Mouse (Mus musculus) neutrophil, adult 59 days (primary cell): ENCODE results near the gene Smg8. TPM values are rescaled to one million over a fixed set of nuclear protein-coding genes. Genes with fewer than 3 reads are reported as not detected.

Experiments used
- total RNA-seq, 2 experiments: library from RNA; stranded (reverse); gene quantifications; 1 replicate in 1 of 2; 2 replicates in 1 of 2; pipeline ENCODE4 v1.2.4; 2023

Gene Smg8
- 10 to 100 TPM; 15.2 to 15.7 TPM for total RNA-seq

DNA sequence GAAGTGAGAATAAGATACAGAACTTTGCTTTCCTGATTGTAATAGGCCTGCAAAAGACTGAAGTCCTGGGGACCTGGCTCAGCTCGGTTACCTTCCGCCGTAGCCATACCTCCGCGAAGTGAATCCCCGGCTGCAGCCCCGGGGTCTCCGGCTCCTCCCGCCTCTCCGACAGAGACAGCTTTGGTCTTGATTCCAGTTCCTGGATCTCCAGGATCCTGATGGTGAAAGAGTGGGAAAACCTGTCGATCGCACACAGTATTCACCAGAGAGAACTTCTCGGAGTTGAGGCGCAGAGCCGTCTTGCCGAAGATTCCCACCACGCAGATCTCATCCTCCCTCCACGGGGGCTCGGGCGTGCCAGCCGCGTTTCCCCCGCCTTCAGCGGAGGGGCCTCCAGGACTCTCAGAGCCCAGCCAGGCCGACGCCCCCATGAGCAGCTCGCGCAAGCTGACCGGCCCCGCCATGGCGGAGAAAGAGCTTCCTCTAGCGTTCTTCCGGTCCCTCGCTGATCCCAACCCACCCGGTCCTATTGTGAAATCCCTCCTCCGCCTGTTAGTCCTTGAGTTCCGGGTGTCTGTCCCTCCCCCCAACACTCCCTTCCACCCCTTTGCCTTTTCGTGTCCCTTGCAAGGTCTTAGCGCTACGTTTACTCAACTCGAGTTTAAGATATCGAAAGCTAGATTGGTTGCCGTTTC is at the start of gene Smg8:
Gene Smg8, minus strand, starts transcription at position 485 of the 695 bp plus-strand sequence.

DNA sequence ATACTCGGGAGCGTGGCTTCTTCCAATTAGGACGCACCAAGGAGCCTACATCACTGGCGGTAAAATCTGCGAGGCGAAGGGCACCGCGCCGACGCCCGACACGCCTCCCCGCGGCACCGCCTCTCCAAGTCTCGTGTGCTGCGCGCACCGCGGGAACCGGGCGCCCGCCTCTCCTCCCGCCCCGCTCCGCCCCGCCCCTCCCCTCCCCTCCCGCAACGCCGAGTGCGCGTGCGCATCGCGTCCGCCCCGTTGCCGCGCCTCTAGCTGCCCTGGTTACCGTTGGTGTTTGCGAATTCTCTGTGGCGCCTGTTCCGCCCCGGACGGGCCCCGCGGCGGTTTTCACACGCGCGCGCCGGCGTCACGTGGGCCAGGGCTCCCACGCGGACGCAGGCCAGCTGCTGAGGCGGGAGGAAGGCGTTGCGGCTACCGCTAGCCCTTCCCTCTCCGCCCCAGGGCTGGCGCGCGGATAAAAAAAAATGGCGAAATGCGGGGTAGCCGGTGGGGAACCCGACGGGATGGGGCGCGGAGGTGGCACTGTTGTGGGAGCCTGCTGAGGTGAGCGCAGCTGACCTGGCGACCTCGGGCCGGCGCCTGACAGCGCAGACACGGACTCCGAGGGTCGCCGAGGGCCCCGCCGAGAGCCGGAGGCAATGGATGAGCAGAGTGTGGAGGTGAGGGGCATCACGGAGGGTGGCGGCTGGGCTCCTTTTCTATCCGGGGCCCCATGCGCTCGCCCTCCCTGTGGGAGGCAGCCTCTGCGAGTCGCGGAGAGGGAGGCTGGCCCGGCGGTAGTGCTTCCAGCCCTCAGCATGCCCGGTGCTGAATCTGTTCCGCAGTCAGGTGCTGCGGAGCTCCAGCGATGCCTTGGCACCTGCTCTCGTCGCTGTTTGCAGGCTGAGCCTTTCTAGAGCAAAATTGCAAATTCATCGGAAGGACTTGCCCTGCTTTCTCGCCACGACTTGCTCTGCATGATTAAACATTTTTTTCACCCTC is 40.5 kb upstream of the Smg8 start, which contains the start of gene Trim37:
Gene Trim37, plus strand, starts transcription at position 254 of the 993 bp plus-strand sequence.

DNA sequence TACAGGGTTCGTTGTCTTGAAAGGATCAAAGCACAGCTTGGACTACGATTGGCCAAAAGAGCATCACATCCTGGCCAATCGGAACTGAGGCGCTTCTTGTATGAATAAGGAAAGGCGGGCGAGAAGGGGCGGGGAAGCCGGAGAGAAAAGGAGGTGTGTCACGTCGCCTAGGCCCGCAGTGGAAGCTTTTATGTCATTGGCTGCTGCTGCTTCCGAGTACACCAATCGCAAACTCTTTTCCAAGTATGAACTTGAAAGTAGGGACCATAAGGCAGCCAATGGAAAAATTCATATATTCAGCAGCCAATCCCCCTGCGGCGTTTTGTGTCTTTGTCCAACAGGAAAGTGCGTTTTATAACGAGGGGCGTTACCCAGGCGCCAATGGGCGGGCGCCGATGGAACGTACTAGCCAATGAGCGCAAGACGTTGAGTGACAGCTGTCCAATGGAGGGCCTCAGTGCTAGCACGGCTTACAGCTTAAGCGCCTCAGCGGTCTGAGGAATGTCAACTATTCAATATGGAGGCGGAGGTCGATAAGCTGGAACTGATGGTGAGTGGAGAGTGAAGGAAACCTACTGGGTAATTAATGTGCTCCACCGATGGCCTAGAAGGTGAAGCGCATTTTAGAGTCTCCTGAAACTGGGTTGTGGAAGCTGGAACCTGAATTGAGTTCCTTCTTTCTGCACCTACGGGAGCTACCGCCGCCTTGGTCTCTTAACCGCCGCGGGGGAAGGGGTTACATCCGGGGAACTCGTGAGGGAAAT is 22.4 kb upstream of the Smg8 start, which contains the start of gene Ska2:
Gene Ska2, plus strand, starts transcription at position 480 of the 764 bp plus-strand sequence.

DNA sequence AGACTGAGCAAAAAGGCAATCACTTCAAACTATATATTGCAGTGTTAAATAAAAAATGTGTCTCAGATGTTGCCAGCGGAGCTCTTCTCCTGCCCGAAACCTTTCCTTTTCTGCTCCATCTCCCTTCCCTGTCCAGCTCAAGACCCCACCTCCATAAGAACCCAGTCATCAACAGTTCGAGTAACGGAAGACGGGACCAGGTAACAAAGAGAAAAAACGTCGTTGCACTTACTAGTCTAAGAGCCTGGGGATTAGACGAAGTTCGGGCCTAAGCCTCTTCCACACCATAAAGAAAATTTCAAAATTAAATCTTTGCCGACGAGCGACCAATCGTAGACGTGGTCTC is 21.8 kb upstream of the Smg8 start, which contains the start of gene Prr11:
Gene Prr11, minus strand, starts transcription at position 300 of the 346 bp plus-strand sequence.

DNA sequence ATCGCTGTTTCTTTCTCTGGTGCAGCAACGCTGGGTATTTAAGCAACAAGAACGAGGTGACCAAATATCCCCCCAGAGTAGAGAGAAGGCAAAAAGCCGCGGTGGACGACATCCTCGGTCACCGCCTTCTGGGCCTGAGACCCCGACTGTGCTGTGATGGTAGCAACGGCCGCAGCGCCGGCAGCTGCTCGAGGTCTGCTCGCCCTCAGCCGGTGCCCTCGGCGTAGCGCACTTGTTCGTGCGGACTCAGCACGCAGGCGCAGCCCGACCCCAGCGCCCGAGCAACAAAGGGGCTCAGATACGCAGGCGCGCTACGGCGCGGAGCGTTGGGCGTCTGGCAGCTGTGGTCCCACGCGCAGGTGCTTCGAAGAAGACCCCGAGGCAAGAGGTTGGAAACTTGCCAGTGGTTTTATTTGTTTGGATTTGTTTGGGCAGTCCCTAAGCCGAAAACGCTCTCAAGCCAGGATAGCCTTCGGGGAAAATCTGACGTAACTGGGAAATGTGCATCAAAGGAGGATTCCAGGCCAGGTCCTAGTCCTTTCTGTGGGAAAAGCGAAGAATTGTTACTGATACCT is 12.6 kb downstream of the Smg8 start, which contains the start of gene Gdpd1:
Gene Gdpd1, minus strand, starts transcription at position 197 of the 575 bp plus-strand sequence.

Other genes with a start within 250 kb of the Smg8 start
- gene Ypel2, start 93.1 kb downstream of the Smg8 start, total RNA-seq = 1 to 10 TPM; 5.6 to 7.5 TPM
- under 1 TPM in 1 of 2 experiments, not detected in 1; 0.62 TPM for gene Gdpd1, start 12.7 kb downstream of the Smg8 start, total RNA-seq
- gene Prr11, start 21.9 kb upstream of the Smg8 start, total RNA-seq = 10 to 100 TPM; 17.8 to 20.6 TPM
- 10 to 100 TPM; 12.3 to 12.8 TPM for gene Ska2, start 22.5 kb upstream of the Smg8 start, total RNA-seq
- 10 to 100 TPM; 10.6 to 10.8 TPM for gene Trim37, start 40.3 kb upstream of the Smg8 start, total RNA-seq